Mouse (Mus musculus) heart, postnatal 0 days (tissue): Measurements from ENCODE around the gene Zfp988. TPM values are rescaled to one million over a fixed set of nuclear protein-coding genes. Genes with fewer than 3 reads are reported as not detected.
"Not testable (repeated sequence)": the region's sequence is repeated elsewhere in the genome, so short reads cannot be mapped to it uniquely, and the experiment has no call there.

ENCODE experiments used
- ATAC-seq: fragments of 200-750 bp; cut with Nextera tagmentation; 2 replicates; pipeline ENCODE4 v1.8.0; 2017; ENCODE audit warnings: low read depth, moderate number of reproducible peaks, moderate library complexity; ENCODE audit not compliant: insufficient read depth
- DNase-seq: peaks from one replicate; pipeline ENCODE4 v3.0.0-alpha.2; 2016; ENCODE audit warnings: low spot score
- H3K27ac ChIP-seq: fragments of 300-500 bp; sonication (generic); 2 replicates; pipeline ENCODE4 v1.5.1; 2014; ENCODE audit warnings: low read depth, mild to moderate bottlenecking
- H3K27me3 ChIP-seq: fragments of 300-500 bp; sonication (generic); 2 replicates; pipeline ENCODE4 v1.6.1; 2014; ENCODE audit warnings: low read length, mixed read lengths; ENCODE audit not compliant: control insufficient read depth, insufficient read depth
- H3K36me3 ChIP-seq: fragments of 300-500 bp; sonication (generic); replicated peaks from 2 replicates; pipeline ENCODE4 v1.6.1; 2014; ENCODE audit warnings: low read length, mixed read lengths; ENCODE audit not compliant: control insufficient read depth, insufficient read depth
- H3K4me1 ChIP-seq: fragments of 300-500 bp; sonication (generic); 2 replicates; pipeline ENCODE4 v1.6.1; 2014; ENCODE audit warnings: antibody characterized with exemption; ENCODE audit not compliant: control insufficient read depth, insufficient read depth
- H3K4me2 ChIP-seq: fragments of 300-500 bp; sonication (generic); 2 replicates; pipeline ENCODE4 v1.6.1; 2014; ENCODE audit warnings: low read depth, mild to moderate bottlenecking, low read length, moderate library complexity
- H3K4me3 ChIP-seq: fragments of 300-500 bp; sonication (generic); 2 replicates; pipeline ENCODE4 v1.5.1; 2014; ENCODE audit warnings: low read depth, low read length
- H3K9ac ChIP-seq: fragments of 300-500 bp; sonication (generic); replicated peaks from 2 replicates; pipeline ENCODE4 v1.6.1; 2014; ENCODE audit warnings: low read depth, low read length, mixed read lengths
- H3K9me3 ChIP-seq: fragments of 300-500 bp; sonication (generic); replicated peaks from 2 replicates; pipeline ENCODE4 v1.6.1; 2016; ENCODE audit warnings: low read length; ENCODE audit not compliant: control insufficient read depth
- WGBS: fragments of 180-500 bp; shearing (Covaris S2); extraction: QIAGEN DNeasy Blood & Tissue Kit; methylation state at CpG from one replicate; pipeline ENCODE4 v1.1.7; 2014; 5-methylcytosine and 5-hydroxymethylcytosine counted together
- polyA plus RNA-seq: library from polyadenylated mRNA; unstranded; fragments of >200 nt; fragmentation: Nextera tagmentation; extraction: Ambion mirVana; gene quantifications from 2 replicates; pipeline ENCODE4 v1.2.1, GENCODE M21; 2015
- total RNA-seq: library from RNA; depleted of rRNA; stranded (reverse); fragments of >200 nt; gene quantifications from 2 replicates; pipeline ENCODE4 v1.2.3, GENCODE M21; 2014; ENCODE audit warnings: low replicate concordance

Zfp988 gene
- total and polyA plus RNA-seq, 2 experiments from 2014 or later = not detected

- H3K36me3 ChIP-seq, H3K4me3 ChIP-seq, DNase-seq, H3K4me1 ChIP-seq, H3K27ac ChIP-seq, ATAC-seq, H3K4me2 ChIP-seq, H3K27me3 ChIP-seq, H3K9ac ChIP-seq: not testable (repeated sequence)
- peaks cover 42% of the 10 kb centered on the region for H3K9me3 ChIP-seq
- WGBS = 72% methylated on average over 9 of the region's 9 CpGs
Measured at GRCm38 (mm10) chr4:147349687-147350415, 44.4 kb downstream of the Zfp988 start.

GRCm38 (mm10) chr4:147350541-147350940, 45.1 kb downstream of the Zfp988 start:
- DNase-seq, ATAC-seq, H3K9ac ChIP-seq, H3K4me1 ChIP-seq, H3K27ac ChIP-seq, H3K27me3 ChIP-seq, H3K4me2 ChIP-seq, H3K4me3 ChIP-seq, H3K36me3 ChIP-seq: not testable (repeated sequence)
- WGBS = 76% methylated on average over 2 of the region's 2 CpGs
- H3K9me3 ChIP-seq = peaks cover 42% of the 10 kb centered on the region

DNA sequence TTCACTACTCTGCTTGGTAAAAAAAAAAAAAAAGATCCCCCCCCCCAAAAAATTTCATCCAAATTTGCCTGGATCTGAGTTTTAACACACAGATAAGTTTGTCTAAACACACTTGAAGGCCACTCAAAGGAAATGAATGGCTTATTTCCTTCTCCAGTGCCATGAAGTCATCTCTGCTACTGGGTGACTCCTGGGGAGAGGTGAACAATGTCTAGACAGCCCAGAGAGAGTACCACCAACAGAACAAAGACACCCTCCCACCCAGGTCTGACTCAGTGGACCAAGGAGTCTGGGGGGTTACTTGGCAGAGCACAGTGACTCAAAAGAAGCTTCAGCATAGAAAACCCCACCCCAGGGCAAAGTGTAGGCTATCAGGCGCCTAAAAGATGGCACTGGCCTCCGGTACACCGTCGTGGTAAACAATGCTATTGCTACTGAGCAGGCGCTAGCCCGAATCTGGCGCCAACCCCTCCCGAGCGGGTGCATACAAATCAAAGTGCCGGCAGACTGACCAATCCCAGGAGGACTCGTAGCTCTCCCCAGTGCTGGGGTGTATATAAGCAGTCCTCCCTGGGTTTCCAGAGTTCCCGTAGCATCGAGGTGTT, 46.0 kb downstream of the Zfp988 start:
- H3K4me1 ChIP-seq, H3K4me3 ChIP-seq, H3K36me3 ChIP-seq, DNase-seq, H3K27ac ChIP-seq, H3K4me2 ChIP-seq, ATAC-seq, H3K9ac ChIP-seq, H3K27me3 ChIP-seq: not testable (repeated sequence)
- H3K9me3 ChIP-seq = peaks cover 37% of the 10 kb centered on the region
- WGBS = 74% methylated on average over 9 of the region's 13 CpGs

GRCm38 (mm10) chr4:147353626-147354025, 48.2 kb downstream of the Zfp988 start:
- H3K27ac ChIP-seq, H3K4me1 ChIP-seq, H3K4me3 ChIP-seq, H3K36me3 ChIP-seq, H3K9ac ChIP-seq, ATAC-seq, H3K4me2 ChIP-seq, H3K27me3 ChIP-seq, DNase-seq: not testable (repeated sequence)
- H3K9me3 ChIP-seq = peaks cover 29% of the 10 kb centered on the region
- 59% methylated on average over 4 of the region's 4 CpGs for WGBS

GRCm38 (mm10) chr4:147356042-147356441, 50.6 kb downstream of the Zfp988 start:
- H3K9ac ChIP-seq, H3K4me3 ChIP-seq, H3K36me3 ChIP-seq, DNase-seq, H3K4me1 ChIP-seq, H3K4me2 ChIP-seq, H3K27ac ChIP-seq, H3K9me3 ChIP-seq, H3K27me3 ChIP-seq, ATAC-seq: not testable (repeated sequence)
- no CpG with 5 or more reads among the region's 3 CpGs for WGBS

DNA sequence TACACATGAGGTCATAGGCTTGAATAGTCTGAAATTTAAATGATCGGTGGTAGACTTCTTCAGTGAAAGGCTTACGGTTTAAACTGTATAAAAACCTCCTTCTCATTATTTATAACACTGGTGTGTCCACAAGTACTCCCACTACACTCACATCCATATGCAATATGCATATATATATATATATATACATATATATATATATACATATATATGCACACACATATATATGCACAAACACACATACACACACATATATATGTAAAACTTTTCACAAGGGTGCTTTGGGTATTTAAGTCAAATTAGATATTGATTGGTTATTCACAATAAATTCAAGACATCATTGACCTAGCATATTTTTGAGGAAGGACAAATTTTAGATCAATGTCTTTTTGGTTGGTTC, 51.7 kb downstream of the Zfp988 start:
- not testable (repeated sequence) for H3K4me1 ChIP-seq, H3K4me2 ChIP-seq, H3K9ac ChIP-seq, DNase-seq, H3K27ac ChIP-seq, H3K27me3 ChIP-seq, H3K9me3 ChIP-seq, ATAC-seq, H3K36me3 ChIP-seq, H3K4me3 ChIP-seq
- WGBS = no CpG with 5 or more reads among the region's 2 CpGs

DNA sequence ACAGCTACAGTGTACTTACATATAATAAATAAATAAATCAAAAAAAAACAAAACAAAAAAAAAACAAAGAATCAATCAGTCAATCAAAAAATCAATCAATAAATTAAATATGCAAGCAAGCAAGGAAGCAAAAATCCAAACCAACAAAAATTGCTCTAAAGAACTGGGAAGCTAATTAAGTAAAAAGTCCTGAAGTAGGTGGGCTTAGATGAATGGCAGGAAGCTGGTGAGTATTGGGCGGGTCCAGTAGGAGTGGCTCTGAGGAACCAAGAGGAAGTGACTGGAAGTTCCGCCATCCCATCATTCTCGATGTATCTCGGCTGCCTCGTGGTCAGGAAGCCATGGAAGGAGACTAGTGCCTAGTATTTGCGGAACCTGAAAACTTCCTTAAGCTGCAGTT, 55.5 kb downstream of the Zfp988 start, which contains the start of gene Zfp978:
Zfp978 (plus strand) TSS at position 301 of the 400 bp plus-strand sequence.
- H3K36me3 ChIP-seq, DNase-seq, H3K27ac ChIP-seq, H3K4me1 ChIP-seq, H3K4me2 ChIP-seq, H3K9ac ChIP-seq, H3K4me3 ChIP-seq, ATAC-seq, H3K27me3 ChIP-seq, H3K9me3 ChIP-seq: not testable (repeated sequence)
- WGBS = no CpG with 5 or more reads among the region's 6 CpGs

DNA sequence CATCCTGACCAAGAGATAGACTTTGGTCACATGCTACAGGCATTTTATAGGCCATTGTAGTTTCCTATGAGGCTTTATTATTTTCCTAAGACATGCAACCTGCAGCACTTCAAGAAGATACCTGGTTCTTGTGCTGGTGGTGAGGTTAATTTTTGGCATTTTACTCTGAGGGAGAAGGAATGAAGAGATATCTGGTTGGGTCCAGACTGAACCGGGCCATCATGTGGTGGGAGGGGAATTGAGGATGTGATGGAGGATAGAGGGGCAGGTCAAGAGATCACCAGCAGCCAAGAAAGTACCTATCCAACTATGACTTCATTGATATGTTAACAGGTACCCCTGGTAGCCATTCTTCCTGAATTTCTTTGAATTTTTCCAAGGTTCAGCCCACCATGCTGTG, 56.4 kb downstream of the Zfp988 start:
- not testable (repeated sequence) for H3K9ac ChIP-seq, H3K27ac ChIP-seq, DNase-seq, H3K27me3 ChIP-seq, ATAC-seq, H3K4me3 ChIP-seq, H3K4me1 ChIP-seq, H3K36me3 ChIP-seq, H3K4me2 ChIP-seq, H3K9me3 ChIP-seq
- WGBS = no CpG with 5 or more reads among the region's 1 CpGs
